Mouse (Mus musculus) neural tube, embryonic 14.5 days (tissue): Measurements from ENCODE around the gene Nudt13. TPM values are rescaled to one million over a fixed set of nuclear protein-coding genes. Genes with fewer than 3 reads are reported as not detected.

Experiments
- ATAC-seq: fragments of 200-750 bp; cut with Nextera tagmentation; 2 replicates; pipeline ENCODE4 v1.8.0; 2017; ENCODE audit warnings: low read depth, mild to moderate bottlenecking, moderate TSS enrichment, moderate library complexity
- H3K27ac ChIP-seq: fragments of 300-500 bp; sonication (generic); 2 replicates; pipeline ENCODE4 v1.5.1; 2014; ENCODE audit warnings: low read depth, mild to moderate bottlenecking, control low read depth, low read length, moderate library complexity, mixed read lengths
- H3K27me3 ChIP-seq: fragments of 300-500 bp; sonication (generic); 2 replicates; pipeline ENCODE4 v1.6.1; 2014; ENCODE audit warnings: low read length; ENCODE audit not compliant: control insufficient read depth, insufficient read depth
- H3K36me3 ChIP-seq: fragments of 300-500 bp; sonication (generic); 2 replicates; pipeline ENCODE4 v1.6.1; 2014; ENCODE audit warnings: low read length, mixed read lengths; ENCODE audit not compliant: control insufficient read depth, insufficient read depth
- H3K4me1 ChIP-seq: fragments of 300-500 bp; sonication (generic); 2 replicates; pipeline ENCODE4 v1.6.1; 2014; ENCODE audit warnings: low read length; ENCODE audit not compliant: control insufficient read depth, insufficient read depth
- H3K4me2 ChIP-seq: fragments of 300-500 bp; sonication (generic); 2 replicates; pipeline ENCODE4 v1.6.1; 2014; ENCODE audit warnings: mild to moderate bottlenecking, low read depth, low read length, control low read depth
- H3K4me3 ChIP-seq: fragments of 300-500 bp; sonication (generic); 2 replicates; pipeline ENCODE4 v1.5.1; 2014; ENCODE audit warnings: low read depth, low read length, control low read depth, mixed read lengths
- H3K9ac ChIP-seq: fragments of 300-500 bp; sonication (generic); replicated peaks from 2 replicates; pipeline ENCODE4 v1.6.1; 2014; ENCODE audit warnings: low read depth, mild to moderate bottlenecking, control low read depth, low read length, mixed read lengths
- H3K9me3 ChIP-seq: fragments of 300-500 bp; sonication (generic); 2 replicates; pipeline ENCODE4 v1.6.1; 2016; ENCODE audit warnings: low read length; ENCODE audit not compliant: control insufficient read depth
- WGBS: fragments of 180-500 bp; shearing (Covaris S2); extraction: QIAGEN DNeasy Blood & Tissue Kit; methylation state at CpG from one replicate; pipeline ENCODE4 v1.1.7; 2014; 5-methylcytosine and 5-hydroxymethylcytosine counted together
- polyA plus RNA-seq: library from polyadenylated mRNA; unstranded; fragments of >200 nt; fragmentation: Nextera tagmentation; extraction: Ambion mirVana; gene quantifications from 2 replicates; pipeline ENCODE4 v1.2.1, GENCODE M21; 2014

Nudt13 gene
- polyA plus RNA-seq, 1 experiment from 2014 or later, result 10.5 TPM

GRCm38 (mm10) chr14:20324196-20324595 is 29.7 kb downstream of the Nudt13 start:
- no peaks in the 10 kb centered on the region for H3K27me3 ChIP-seq
- no peak for ATAC-seq
- H3K36me3 ChIP-seq, result peaks cover 20% of the 10 kb centered on the region
- 94% methylated on average over 9 of the region's 9 CpGs for WGBS
- no peaks in the 10 kb centered on the region for H3K9me3 ChIP-seq
- no peak overlapping the region for H3K27ac ChIP-seq
- no peak overlapping the region for H3K9ac ChIP-seq
- no peak overlapping the region for H3K4me3 ChIP-seq
- no peaks in the 10 kb centered on the region for H3K4me1 ChIP-seq
- H3K4me2 ChIP-seq, result no peak overlapping the region

GRCm38 (mm10) chr14:20328474-20328873 is 34.0 kb downstream of the Nudt13 start:
- Histone ChIP-seq H3K36me3 (peaks cover 33% of the 10 kb centered on the region), H3K9me3 (no peaks in the 10 kb centered on the region), H3K4me3 (no peak overlapping the region), H3K4me2 (no peak overlapping the region), H3K27me3 (no peaks in the 10 kb centered on the region), H3K4me1 (no peaks in the 10 kb centered on the region), H3K27ac (no peak overlapping the region), H3K9ac (no peak overlapping the region)
- no peak for ATAC-seq
- 75% methylated on average over 9 of the region's 9 CpGs for WGBS

GRCm38 (mm10) chr14:20331316-20331715 is 36.8 kb downstream of the Nudt13 start:
- 97% methylated on average over 4 of the region's 4 CpGs for WGBS
- Histone ChIP-seq H3K36me3 (peaks cover 49% of the 10 kb centered on the region), H3K9ac (no peak overlapping the region), H3K9me3 (no peaks in the 10 kb centered on the region), H3K27me3 (no peaks in the 10 kb centered on the region), H3K27ac (no peak overlapping the region), H3K4me2 (no peak overlapping the region), H3K4me1 (no peaks in the 10 kb centered on the region), H3K4me3 (no peak overlapping the region)
- ATAC-seq, result no peak

- Histone ChIP-seq H3K4me3 (no peak overlapping the region), H3K4me2 (no peak overlapping the region), H3K4me1 (no peaks in the 10 kb centered on the region), H3K9ac (no peak overlapping the region), H3K9me3 (no peaks in the 10 kb centered on the region), H3K36me3 (peaks cover 25% of the 10 kb centered on the region), H3K27me3 (no peaks in the 10 kb centered on the region), H3K27ac (no peak overlapping the region)
- ATAC-seq, result no peak
- WGBS, result 98% methylated on average over 5 of the region's 5 CpGs
Measured at GRCm38 (mm10) chr14:20339415-20339814, 44.9 kb downstream of the Nudt13 start.

GRCm38 (mm10) chr14:20340149-20340548 is 45.7 kb downstream of the Nudt13 start:
- 83% methylated on average over 8 of the region's 8 CpGs for WGBS
- H3K4me3 ChIP-seq, result no peak overlapping the region
- H3K27me3 ChIP-seq, result no peaks in the 10 kb centered on the region
- peaks cover 23% of the 10 kb centered on the region for H3K36me3 ChIP-seq
- H3K9me3 ChIP-seq, result no peaks in the 10 kb centered on the region
- no peak for ATAC-seq
- H3K4me2 ChIP-seq, result no peak overlapping the region
- H3K4me1 ChIP-seq, result no peaks in the 10 kb centered on the region
- H3K27ac ChIP-seq, result no peak overlapping the region
- H3K9ac ChIP-seq, result no peak overlapping the region

GRCm38 (mm10) chr14:20340866-20341265 is 46.4 kb downstream of the Nudt13 start:
- Histone ChIP-seq H3K27me3 (no peaks in the 10 kb centered on the region), H3K36me3 (peaks cover 16% of the 10 kb centered on the region), H3K9ac (no peak overlapping the region), H3K4me1 (no peaks in the 10 kb centered on the region), H3K9me3 (no peaks in the 10 kb centered on the region), H3K4me2 (no peak overlapping the region), H3K27ac (no peak overlapping the region), H3K4me3 (no peak overlapping the region)
- no peak for ATAC-seq
- WGBS, result 82% methylated on average over 7 of the region's 7 CpGs

GRCm38 (mm10) chr14:20345885-20346284 is 51.4 kb downstream of the Nudt13 start:
- Histone ChIP-seq H3K4me2 (no peak overlapping the region), H3K9ac (no peak overlapping the region), H3K4me3 (no peak overlapping the region), H3K36me3 (peaks cover 5% of the 10 kb centered on the region; the same call in 1 of the 2 replicates), H3K27me3 (no peaks in the 10 kb centered on the region), H3K9me3 (no peaks in the 10 kb centered on the region), H3K4me1 (peaks cover 13% of the 10 kb centered on the region), H3K27ac (no peak overlapping the region)
- WGBS, result 91% methylated on average over 9 of the region's 9 CpGs
- ATAC-seq, result no peak

- Histone ChIP-seq H3K27me3 (no peaks in the 10 kb centered on the region), H3K4me2 (peak overlapping the region; percentile 82), H3K27ac (peak overlapping the region; percentile 93), H3K9me3 (no peaks in the 10 kb centered on the region), H3K4me1 (peaks cover 13% of the 10 kb centered on the region), H3K9ac (peak overlapping the region; percentile 58), H3K36me3 (peaks cover 6% of the 10 kb centered on the region), H3K4me3 (peak overlapping the region; percentile 89)
- WGBS, result 4% methylated on average over 15 of the region's 15 CpGs
- ATAC-seq, result peak; percentile 44
Measured at GRCm38 (mm10) chr14:20347441-20347990, 53.0 kb downstream of the Nudt13 start.

GRCm38 (mm10) chr14:20347991-20348541 is 53.6 kb downstream of the Nudt13 start, which contains the start of the genes Ecd and Fam149b:
TSS of gene Ecd (minus strand) at chr14:20348121.
TSS of gene Fam149b (plus strand) at chr14:20348162.
- under 1% methylated on average over 42 of the region's 42 CpGs for WGBS
- Histone ChIP-seq H3K27ac (peak within 1 kb of the TSS; percentile 93), H3K27me3 (no peaks in the 10 kb centered on the region), H3K4me1 (peaks cover 13% of the 10 kb centered on the region), H3K36me3 (peaks cover 6% of the 10 kb centered on the region), H3K9me3 (no peaks in the 10 kb centered on the region), H3K9ac (peak within 1 kb of the TSS; percentile 94), H3K4me3 (peak within 1 kb of the TSS; percentile 89), H3K4me2 (peak within 1 kb of the TSS; percentile 82)
- ATAC-seq, result peak; percentile 99
